Mouse (Mus musculus): Measurements from ENCODE around the gene Uap1l1. TPM values are rescaled to one million over a fixed set of nuclear protein-coding genes. Genes with fewer than 3 reads are reported as not detected.

Uap1l1 gene
- polyA plus RNA-seq, 1 experiment from 2014 or later, result 196 TPM

DNA sequence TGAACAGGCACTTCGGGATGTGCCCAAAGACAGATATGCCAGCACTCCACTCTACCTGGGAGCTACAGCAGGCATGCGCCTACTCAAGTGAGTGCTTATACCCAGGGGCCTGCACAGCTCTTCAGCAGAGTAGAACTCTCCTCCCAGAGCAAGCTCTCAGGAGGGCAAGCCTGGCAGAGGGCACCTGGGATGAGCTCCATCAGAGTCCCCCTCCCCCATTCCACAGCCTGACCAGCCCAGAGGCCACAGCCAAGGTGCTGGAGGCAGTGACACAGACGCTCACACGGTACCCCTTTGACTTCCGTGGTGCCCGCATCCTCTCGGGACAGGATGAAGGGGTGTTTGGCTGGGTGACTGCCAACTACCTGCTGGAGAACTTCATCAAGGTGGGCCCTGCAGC is 32.6 kb upstream of the Uap1l1 start:
- Histone ChIP-seq H3K9me3 (ENCODE audit: control insufficient read depth, low read length) (no peaks in the 10 kb centered on the region), H3K9ac (ENCODE audit: low read depth, low read length) (no peak overlapping the region), H3K4me3 (ENCODE audit: low read length) (no peak overlapping the region), H3K4me2 (ENCODE audit: low read depth, low read length) (no peak overlapping the region), H3K27me3 (replicated peaks; ENCODE audit: control insufficient read depth, insufficient read depth, low read length) (peaks cover 30% of the 10 kb centered on the region; the same call in 1 of the 2 replicates), H3K36me3 (ENCODE audit: control insufficient read depth, insufficient read depth, low read length) (no peaks in the 10 kb centered on the region), H3K27ac (ENCODE audit: low read length) (no peak overlapping the region), H3K4me1 (ENCODE audit: control insufficient read depth, insufficient read depth, low read length) (peaks cover 25% of the 10 kb centered on the region)
- WGBS, result 85% methylated on average over 7 of the region's 7 CpGs
- no peak for ATAC-seq

DNA sequence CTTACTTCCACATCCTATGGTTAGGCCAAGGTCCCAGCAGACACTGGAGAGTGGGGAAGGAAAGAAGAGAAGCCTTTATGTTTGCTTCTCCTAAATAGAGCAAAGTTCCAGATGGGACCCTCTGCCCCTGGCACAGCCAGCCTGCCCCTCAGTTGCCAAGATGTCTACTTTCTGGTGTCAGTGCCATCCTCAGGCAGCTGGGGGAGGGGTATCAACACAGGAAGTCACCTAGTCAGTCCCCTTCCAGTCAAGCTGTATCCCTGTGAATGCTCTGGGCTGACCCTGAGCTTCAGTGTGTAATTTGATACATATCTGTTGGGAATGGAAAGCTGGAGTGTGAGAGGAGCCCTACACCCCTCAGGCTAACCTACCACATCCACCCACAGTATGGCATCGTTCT is 31.5 kb upstream of the Uap1l1 start:
- 50% methylated on average over 1 of the region's 1 CpGs for WGBS
- H3K27ac ChIP-seq (ENCODE audit: low read length), result no peak overlapping the region
- no peak overlapping the region for H3K4me2 ChIP-seq (ENCODE audit: low read depth, low read length)
- peaks cover 30% of the 10 kb centered on the region; the same call in 1 of the 2 replicates for H3K27me3 ChIP-seq (replicated peaks; ENCODE audit: control insufficient read depth, insufficient read depth, low read length)
- no peaks in the 10 kb centered on the region for H3K9me3 ChIP-seq (ENCODE audit: control insufficient read depth, low read length)
- H3K4me3 ChIP-seq (ENCODE audit: low read length), result peak overlapping the region; percentile 64; the same call in 1 of the 2 replicates
- H3K36me3 ChIP-seq (ENCODE audit: control insufficient read depth, insufficient read depth, low read length), result no peaks in the 10 kb centered on the region
- peaks cover 25% of the 10 kb centered on the region for H3K4me1 ChIP-seq (ENCODE audit: control insufficient read depth, insufficient read depth, low read length)
- H3K9ac ChIP-seq (ENCODE audit: low read depth, low read length), result peak overlapping the region; percentile 73; the same call in 1 of the 2 replicates
- ATAC-seq, result no peak

- Histone ChIP-seq H3K4me3 (ENCODE audit: low read length) (peak overlapping the region; percentile 64), H3K9me3 (ENCODE audit: control insufficient read depth, low read length) (no peaks in the 10 kb centered on the region), H3K27me3 (replicated peaks; ENCODE audit: control insufficient read depth, insufficient read depth, low read length) (peaks cover 30% of the 10 kb centered on the region; the same call in 1 of the 2 replicates), H3K27ac (ENCODE audit: low read length) (no peak overlapping the region), H3K4me1 (ENCODE audit: control insufficient read depth, insufficient read depth, low read length) (peaks cover 25% of the 10 kb centered on the region), H3K9ac (ENCODE audit: low read depth, low read length) (peak overlapping the region; percentile 73; the same call in 1 of the 2 replicates), H3K4me2 (ENCODE audit: low read depth, low read length) (peak overlapping the region; percentile 88), H3K36me3 (ENCODE audit: control insufficient read depth, insufficient read depth, low read length) (no peaks in the 10 kb centered on the region)
- no peak for ATAC-seq
- 42% methylated on average over 3 of the region's 3 CpGs for WGBS
Observed at GRCm38 (mm10) chr2:25396597-25396983, 31.1 kb upstream of the Uap1l1 start.

- Histone ChIP-seq H3K36me3 (ENCODE audit: control insufficient read depth, insufficient read depth, low read length) (no peaks in the 10 kb centered on the region), H3K9me3 (ENCODE audit: control insufficient read depth, low read length) (no peaks in the 10 kb centered on the region)
Observed at GRCm38 (mm10) chr2:25395721-25396596, 30.5 kb upstream of the Uap1l1 start, which contains the start of gene Entpd2. Gene Entpd2 (plus strand): TSS chr2:25395874.

GRCm38 (mm10) chr2:25394281-25395221 is 29.1 kb upstream of the Uap1l1 start:
- 0 out of 2 replicates have a peak overlapping the region, but pooled peaks have one; percentile 6 for H3K27ac ChIP-seq (ENCODE audit: low read length)
- 41% methylated on average over 3 of the region's 3 CpGs for WGBS
- no peaks in the 10 kb centered on the region for H3K9me3 ChIP-seq (ENCODE audit: control insufficient read depth, low read length)
- no peak overlapping the region for H3K4me2 ChIP-seq (ENCODE audit: low read depth, low read length)
- no peaks in the 10 kb centered on the region for H3K36me3 ChIP-seq (ENCODE audit: control insufficient read depth, insufficient read depth, low read length)
- 0 out of 2 replicates have a peak, but pooled peaks have one; percentile 10 for ATAC-seq
- no peak overlapping the region for H3K4me3 ChIP-seq (ENCODE audit: low read length)
- peaks cover 13% of the 10 kb centered on the region; the same call in 1 of the 2 replicates for H3K27me3 ChIP-seq (replicated peaks; ENCODE audit: control insufficient read depth, insufficient read depth, low read length)
- no peak overlapping the region for H3K9ac ChIP-seq (ENCODE audit: low read depth, low read length)
- H3K4me1 ChIP-seq (ENCODE audit: control insufficient read depth, insufficient read depth, low read length), result peaks cover 19% of the 10 kb centered on the region

More at GRCm38 (mm10) chr2:25395721-25396596, 30.5 kb upstream of the Uap1l1 start, which contains the start of gene Entpd2:
- H3K4me3 ChIP-seq (ENCODE audit: low read length), result peak within 1 kb of the TSS; percentile 64
- peaks cover 26% of the 10 kb centered on the region; the same call in 1 of the 2 replicates for H3K27me3 ChIP-seq (replicated peaks; ENCODE audit: control insufficient read depth, insufficient read depth, low read length)
- H3K4me2 ChIP-seq (ENCODE audit: low read depth, low read length), result peak within 1 kb of the TSS; percentile 88
- H3K27ac ChIP-seq (ENCODE audit: low read length), result peak within 1 kb of the TSS; percentile 69
- H3K4me1 ChIP-seq (ENCODE audit: control insufficient read depth, insufficient read depth, low read length), result peaks cover 25% of the 10 kb centered on the region
- H3K9ac ChIP-seq (ENCODE audit: low read depth, low read length), result peak within 1 kb of the TSS; percentile 73
- WGBS, result 1% methylated on average over 57 of the region's 57 CpGs
- peak; percentile 90 for ATAC-seq

- no peak overlapping the region for H3K4me3 ChIP-seq (ENCODE audit: low read length)
- no peak overlapping the region for H3K27ac ChIP-seq (ENCODE audit: low read length)
- no peak overlapping the region for H3K4me2 ChIP-seq (ENCODE audit: low read depth, low read length)
- no peak for ATAC-seq
- H3K27me3 ChIP-seq (replicated peaks; ENCODE audit: control insufficient read depth, insufficient read depth, low read length), result no peaks in the 10 kb centered on the region
- 62% methylated on average over 5 of the region's 5 CpGs for WGBS
- peaks cover 15% of the 10 kb centered on the region for H3K4me1 ChIP-seq (ENCODE audit: control insufficient read depth, insufficient read depth, low read length)
- H3K9ac ChIP-seq (ENCODE audit: low read depth, low read length), result no peak overlapping the region
- H3K9me3 ChIP-seq (ENCODE audit: control insufficient read depth, low read length), result no peaks in the 10 kb centered on the region
- H3K36me3 ChIP-seq (ENCODE audit: control insufficient read depth, insufficient read depth, low read length), result no peaks in the 10 kb centered on the region
Observed at GRCm38 (mm10) chr2:25391266-25391665, 25.8 kb upstream of the Uap1l1 start.

- H3K27ac ChIP-seq (ENCODE audit: low read length), result no peak overlapping the region
- no peaks in the 10 kb centered on the region for H3K9me3 ChIP-seq (ENCODE audit: control insufficient read depth, low read length)
- no peak overlapping the region for H3K9ac ChIP-seq (ENCODE audit: low read depth, low read length)
- H3K4me2 ChIP-seq (ENCODE audit: low read depth, low read length), result no peak overlapping the region
- H3K27me3 ChIP-seq (replicated peaks; ENCODE audit: control insufficient read depth, insufficient read depth, low read length), result no peaks in the 10 kb centered on the region
- H3K36me3 ChIP-seq (ENCODE audit: control insufficient read depth, insufficient read depth, low read length), result no peaks in the 10 kb centered on the region
- no peak overlapping the region for H3K4me3 ChIP-seq (ENCODE audit: low read length)
- no peaks in the 10 kb centered on the region for H3K4me1 ChIP-seq (ENCODE audit: control insufficient read depth, insufficient read depth, low read length)
- peak; percentile 40; the same call in 1 of the 2 replicates for ATAC-seq
- WGBS, result 59% methylated on average over 5 of the region's 5 CpGs
Observed at GRCm38 (mm10) chr2:25384492-25384891, 19.0 kb upstream of the Uap1l1 start.

- Histone ChIP-seq H3K27ac (ENCODE audit: low read length) (no peak overlapping the region), H3K27me3 (replicated peaks; ENCODE audit: control insufficient read depth, insufficient read depth, low read length) (no peaks in the 10 kb centered on the region), H3K9ac (ENCODE audit: low read depth, low read length) (no peak overlapping the region), H3K4me2 (ENCODE audit: low read depth, low read length) (no peak overlapping the region), H3K4me1 (ENCODE audit: control insufficient read depth, insufficient read depth, low read length) (peaks cover 18% of the 10 kb centered on the region), H3K9me3 (ENCODE audit: control insufficient read depth, low read length) (no peaks in the 10 kb centered on the region), H3K36me3 (ENCODE audit: control insufficient read depth, insufficient read depth, low read length) (peaks cover 18% of the 10 kb centered on the region), H3K4me3 (ENCODE audit: low read length) (no peak overlapping the region)
- WGBS, result 64% methylated on average over 4 of the region's 4 CpGs
- no peak for ATAC-seq
Observed at GRCm38 (mm10) chr2:25376589-25376988, 11.1 kb upstream of the Uap1l1 start.

- no peak for ATAC-seq
- H3K4me2 ChIP-seq (ENCODE audit: low read depth, low read length), result peak overlapping the region; percentile 90
- H3K27ac ChIP-seq (ENCODE audit: low read length), result no peak overlapping the region
- peaks cover 18% of the 10 kb centered on the region for H3K36me3 ChIP-seq (ENCODE audit: control insufficient read depth, insufficient read depth, low read length)
- 40% methylated on average over 2 of the region's 2 CpGs for WGBS
- peaks cover 20% of the 10 kb centered on the region for H3K4me1 ChIP-seq (ENCODE audit: control insufficient read depth, insufficient read depth, low read length)
- peak overlapping the region; percentile 67 for H3K4me3 ChIP-seq (ENCODE audit: low read length)
- no peaks in the 10 kb centered on the region for H3K27me3 ChIP-seq (replicated peaks; ENCODE audit: control insufficient read depth, insufficient read depth, low read length)
- no peaks in the 10 kb centered on the region for H3K9me3 ChIP-seq (ENCODE audit: control insufficient read depth, low read length)
- H3K9ac ChIP-seq (ENCODE audit: low read depth, low read length), result peak overlapping the region; percentile 74
Observed at GRCm38 (mm10) chr2:25373431-25373830, 7.9 kb upstream of the Uap1l1 start.
